Mouse (Mus musculus): Measurements from ENCODE around the gene Gbx1.

GRCm38 (mm10) chr5:24553621-24554244 lies 26.7 kb upstream of the Gbx1 start:
- TF ChIP-seq CTCF (IDR thresholded peaks at IDR 0.05; ENCODE audit: low read depth), result no peak
- no peak for TF ChIP-seq EP300 (IDR thresholded peaks at IDR 0.05; ENCODE audit: low read depth)
